Mouse (Mus musculus): Measurements from ENCODE around the gene Tecpr2.

The Tecpr2 gene

GRCm38 (mm10) chr12:110993226-110993625, 104.2 kb downstream of the Tecpr2 start:
- in situ Hi-C loops (cut with MboI; ENCODE audit: unreplicated experiment in 2 of 2) = loop anchor here (5.0 to 10.0 kb wide), 3 partner anchors 56 to 398 kb away; no protein-coding TSS in a partner anchor

GRCm38 (mm10) chr12:110994666-110995065, 105.6 kb downstream of the Tecpr2 start:
- in situ Hi-C loops (cut with MboI; ENCODE audit: unreplicated experiment in 2 of 2) = loop anchor here (5.0 to 10.0 kb wide), 3 partner anchors 57 to 400 kb away; no protein-coding TSS in a partner anchor

- in situ Hi-C loops (cut with MboI; ENCODE audit: unreplicated experiment in 2 of 2) = loop anchor here in 1 of 2 experiments (10.0 kb wide), 1 partner anchor 403 kb away; no protein-coding TSS in a partner anchor
These were observed 109.0 kb downstream of the Tecpr2 start for GRCm38 (mm10) chr12:110998092-110998491.

GRCm38 (mm10) chr12:110999820-111000219, 110.8 kb downstream of the Tecpr2 start:
- in situ Hi-C loops (cut with MboI; ENCODE audit: unreplicated experiment in 2 of 2) = loop anchor here in 1 of 2 experiments (10.0 kb wide), 1 partner anchor 405 kb away; no protein-coding TSS in a partner anchor

- in situ Hi-C loops (cut with MboI; ENCODE audit: unreplicated experiment in 2 of 2) = no loop called here
These were observed 111.9 kb downstream of the Tecpr2 start for GRCm38 (mm10) chr12:111000956-111001355.

GRCm38 (mm10) chr12:111004142-111004541, 115.1 kb downstream of the Tecpr2 start:
- in situ Hi-C loops (cut with MboI; ENCODE audit: unreplicated experiment in 2 of 2) = no loop called here

- in situ Hi-C loops (cut with MboI; ENCODE audit: unreplicated experiment in 2 of 2) = no loop called here
These were observed 116.7 kb downstream of the Tecpr2 start for GRCm38 (mm10) chr12:111005803-111006202.

GRCm38 (mm10) chr12:111006339-111006738, 117.3 kb downstream of the Tecpr2 start:
- in situ Hi-C loops (cut with MboI; ENCODE audit: unreplicated experiment in 2 of 2) = no loop called here

- in situ Hi-C loops (cut with MboI; ENCODE audit: unreplicated experiment in 2 of 2) = no loop called here
These were observed 118.4 kb downstream of the Tecpr2 start for GRCm38 (mm10) chr12:111007134-111008103.

- in situ Hi-C loops (cut with MboI; ENCODE audit: unreplicated experiment in 2 of 2) = no loop called here
These were observed 119.7 kb downstream of the Tecpr2 start for GRCm38 (mm10) chr12:111008500-111009490.

- in situ Hi-C loops (cut with MboI; ENCODE audit: unreplicated experiment in 2 of 2) = loop anchor here in 1 of 2 experiments (10.0 kb wide), 1 partner anchor 595 kb away; no protein-coding TSS in a partner anchor
These were observed 120.7 kb downstream of the Tecpr2 start for GRCm38 (mm10) chr12:111009615-111010257.

- in situ Hi-C loops (cut with MboI; ENCODE audit: unreplicated experiment in 2 of 2) = loop anchor here in 1 of 2 experiments (10.0 kb wide), 1 partner anchor 602 kb away; no protein-coding TSS in a partner anchor
These were observed 127.7 kb downstream of the Tecpr2 start for GRCm38 (mm10) chr12:111016807-111017206.

- in situ Hi-C loops (cut with MboI; ENCODE audit: unreplicated experiment in 2 of 2) = loop anchor here in 1 of 2 experiments (10.0 kb wide), 1 partner anchor 603 kb away; no protein-coding TSS in a partner anchor
These were observed 129.0 kb downstream of the Tecpr2 start for GRCm38 (mm10) chr12:111018068-111018467.

GRCm38 (mm10) chr12:111019086-111019485, 130.0 kb downstream of the Tecpr2 start:
- in situ Hi-C loops (cut with MboI; ENCODE audit: unreplicated experiment in 2 of 2) = loop anchor here in 1 of 2 experiments (10.0 kb wide), 1 partner anchor 604 kb away; no protein-coding TSS in a partner anchor

GRCm38 (mm10) chr12:111021138-111021537, 132.1 kb downstream of the Tecpr2 start:
- in situ Hi-C loops (cut with MboI; ENCODE audit: unreplicated experiment in 2 of 2) = no loop called here

GRCm38 (mm10) chr12:111021577-111021976, 132.5 kb downstream of the Tecpr2 start:
- in situ Hi-C loops (cut with MboI; ENCODE audit: unreplicated experiment in 2 of 2) = no loop called here

All from v-Abl transformed pro-B cells (cell line).